Mouse (Mus musculus): ENCODE measurements around the gene 0610009B22Rik. TPM values are rescaled to one million over a fixed set of nuclear protein-coding genes. Genes with fewer than 3 reads are reported as not detected.
"Not testable (repeated sequence)": the region's sequence is repeated elsewhere in the genome, so short reads cannot be mapped to it uniquely, and the experiment has no call there.

The 0610009B22Rik gene
- 10 to 100 TPM; 45.7 to 63.8 (median 50.0) TPM for total RNA-seq (2022)

DNA sequence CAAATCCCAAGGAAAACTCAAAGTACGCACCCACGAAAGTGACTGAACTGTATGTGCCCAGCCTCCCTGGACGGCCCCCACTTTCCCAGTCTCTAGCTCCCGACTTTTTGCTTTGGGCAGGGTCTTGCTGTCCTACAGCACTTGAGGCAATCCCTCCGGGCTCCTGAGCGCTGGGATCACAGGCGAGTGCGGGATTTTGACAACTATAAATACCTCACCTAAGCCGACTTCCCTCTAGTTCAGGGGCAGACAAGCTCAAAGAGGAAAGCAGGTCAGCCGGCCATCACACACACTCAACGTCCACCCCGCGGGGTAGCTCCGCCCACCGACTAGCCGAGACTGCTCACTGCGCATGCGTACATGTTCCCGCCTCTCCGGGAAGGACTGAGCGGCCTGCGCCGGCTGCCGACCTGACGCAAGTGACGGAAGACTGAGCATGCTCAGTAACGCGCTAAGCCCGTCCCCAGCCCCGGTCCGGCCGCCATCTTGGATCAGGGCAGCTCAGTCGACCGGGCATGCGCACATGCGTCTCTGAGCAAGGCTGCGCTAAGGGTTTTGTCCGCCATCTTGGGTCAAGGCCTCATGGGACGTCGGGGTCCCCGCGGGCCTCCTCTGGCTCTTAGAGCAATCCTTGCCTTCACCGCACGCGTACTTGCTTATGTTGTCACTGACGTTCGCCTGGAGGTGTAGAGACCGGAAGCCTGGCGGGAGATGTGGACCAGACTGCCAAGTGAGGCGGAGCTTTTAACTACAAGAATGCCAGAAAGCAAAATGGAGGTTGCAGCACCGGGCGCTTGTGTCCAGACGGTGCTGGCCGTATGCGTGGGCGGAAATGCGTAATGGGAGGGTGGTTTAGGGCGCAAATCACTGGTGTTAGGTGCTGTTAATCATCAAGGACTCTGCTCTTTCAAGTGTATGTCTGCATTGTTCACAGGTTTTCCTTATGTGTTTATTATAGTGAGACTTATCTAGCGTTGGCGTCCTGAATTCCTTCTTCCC lies at the start of gene 0610009B22Rik:
TSS of gene 0610009B22Rik (minus strand) at position 545 of the 999 bp plus-strand sequence.
- DNase-seq: peak; percentile 100

DNA sequence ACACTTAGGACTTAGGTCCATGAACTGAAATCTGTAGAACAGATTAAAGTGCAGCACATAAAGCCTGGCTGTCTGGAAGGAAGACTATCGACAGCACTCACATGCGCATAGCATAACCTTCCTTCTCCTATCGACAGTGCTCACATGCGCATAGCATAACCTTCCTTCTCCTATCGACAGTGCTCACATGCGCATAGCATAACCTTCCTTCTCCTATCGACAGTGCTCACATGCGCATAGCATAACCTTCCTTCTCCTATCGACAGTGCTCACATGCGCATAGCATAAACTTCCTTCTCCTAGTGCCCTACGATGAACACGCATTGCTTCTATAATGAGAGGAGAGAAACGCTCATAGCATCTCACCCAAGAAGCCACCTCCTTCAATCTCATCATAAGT lies 45.5 kb upstream of the 0610009B22Rik start:
- not testable (repeated sequence) for DNase-seq

DNA sequence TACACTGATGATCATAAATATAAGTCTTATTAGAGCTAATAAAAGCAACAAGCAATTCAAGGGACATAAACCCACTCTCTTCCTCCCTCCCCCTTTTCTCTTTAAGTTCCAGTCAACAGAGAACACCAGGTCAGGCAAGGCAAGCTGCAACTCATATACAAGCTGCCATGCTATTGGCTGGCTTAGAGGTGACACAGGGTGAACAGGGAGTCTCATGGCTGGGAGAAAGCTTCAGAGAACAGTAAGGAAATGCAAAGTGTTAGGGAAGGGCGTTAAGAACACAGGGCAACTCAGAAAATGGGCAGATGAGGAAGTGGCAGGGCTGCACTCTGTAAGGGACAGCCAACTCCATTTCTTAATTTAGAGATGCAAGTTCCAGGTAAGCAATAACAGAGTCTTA lies 44.2 kb upstream of the 0610009B22Rik start:
- DNase-seq: no peak

DNA sequence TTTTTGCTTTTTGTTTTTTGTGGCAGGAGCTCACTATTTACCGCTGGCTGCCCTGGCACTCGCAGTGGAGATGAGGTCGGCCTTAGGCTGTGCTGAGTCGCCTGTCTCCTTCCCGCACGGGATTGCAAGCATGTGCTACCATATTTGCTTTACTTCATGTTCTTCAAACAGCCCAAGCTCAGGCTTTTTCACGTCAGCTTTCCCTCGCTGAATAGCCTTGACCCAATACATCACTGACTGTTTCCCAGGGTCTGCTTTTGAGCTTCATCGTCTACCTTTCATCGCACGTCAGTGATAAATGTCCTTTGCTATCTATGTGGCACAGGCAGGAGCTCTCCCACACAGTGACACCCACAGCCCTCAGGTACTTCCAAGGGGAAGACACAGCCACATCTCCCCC lies 32.4 kb upstream of the 0610009B22Rik start:
- no peak for DNase-seq

DNA sequence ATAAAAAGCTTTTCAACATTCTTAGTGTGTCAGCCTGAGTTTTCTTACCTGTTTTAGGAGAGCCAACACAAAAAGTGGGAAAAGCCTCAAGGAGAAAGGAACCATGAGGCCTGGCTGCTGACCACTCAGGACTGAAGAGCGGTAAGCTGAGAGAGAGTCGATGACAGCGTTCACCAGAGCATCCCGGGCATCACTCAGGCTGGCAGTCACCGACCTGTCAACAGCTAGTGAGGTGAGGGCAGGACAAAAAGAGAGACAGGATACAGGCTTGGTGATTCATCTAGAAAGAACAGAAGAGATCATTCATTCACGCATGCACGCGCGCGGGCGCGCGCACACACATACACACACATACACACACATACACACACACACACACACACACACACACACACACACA lies 18.4 kb upstream of the 0610009B22Rik start:
- no peak for DNase-seq

DNA sequence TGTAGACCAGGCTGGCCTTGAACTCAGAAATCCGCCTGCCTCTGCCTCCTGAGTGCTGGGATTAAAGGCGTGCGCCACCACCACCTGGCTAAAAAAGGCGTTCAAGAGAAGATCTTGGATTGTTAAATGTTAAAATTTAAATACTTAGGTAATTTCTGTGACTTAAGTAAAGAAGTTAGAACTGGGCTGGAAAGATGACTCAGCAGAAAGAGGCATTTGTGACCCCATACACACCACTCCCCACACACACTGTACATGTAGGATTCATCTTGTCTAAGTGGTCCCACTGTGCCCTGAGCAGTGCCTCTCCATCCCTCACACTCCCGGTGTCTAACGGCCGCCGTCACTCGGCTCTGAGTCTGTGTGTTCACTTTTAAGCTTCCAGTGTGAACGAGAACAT lies 17.8 kb upstream of the 0610009B22Rik start:
- no peak for DNase-seq

DNA sequence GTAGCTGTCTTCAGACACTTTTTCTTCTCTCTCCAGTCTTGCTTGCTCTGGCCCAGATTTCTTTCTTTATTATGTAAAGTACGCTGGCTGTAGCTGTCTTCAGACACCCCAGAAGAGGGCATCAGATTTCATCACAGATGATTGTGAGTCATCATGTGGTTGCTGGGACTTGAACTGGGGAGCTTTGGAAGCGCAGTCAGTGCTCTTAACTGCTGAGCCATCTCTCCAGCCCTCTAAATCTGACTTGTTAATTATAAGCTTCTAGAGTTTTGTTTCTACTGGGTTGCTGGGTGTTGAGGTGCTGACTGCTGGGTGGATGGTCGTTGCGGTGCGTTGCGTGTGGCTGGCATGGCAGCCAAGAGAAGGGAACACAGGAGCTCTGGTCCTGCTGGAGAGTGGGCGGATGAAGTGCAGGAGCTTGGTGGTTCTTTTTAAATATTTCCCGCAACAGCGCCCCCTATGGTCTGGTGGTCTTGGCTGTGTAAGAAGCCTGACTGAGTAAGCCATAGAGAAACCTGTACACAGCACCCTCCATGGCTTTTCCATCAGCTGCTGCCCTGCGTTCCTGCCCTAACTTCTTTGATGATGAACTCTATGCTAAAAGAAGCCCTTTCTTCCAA lies 14.8 kb upstream of the 0610009B22Rik start:
- no peak for DNase-seq

DNA sequence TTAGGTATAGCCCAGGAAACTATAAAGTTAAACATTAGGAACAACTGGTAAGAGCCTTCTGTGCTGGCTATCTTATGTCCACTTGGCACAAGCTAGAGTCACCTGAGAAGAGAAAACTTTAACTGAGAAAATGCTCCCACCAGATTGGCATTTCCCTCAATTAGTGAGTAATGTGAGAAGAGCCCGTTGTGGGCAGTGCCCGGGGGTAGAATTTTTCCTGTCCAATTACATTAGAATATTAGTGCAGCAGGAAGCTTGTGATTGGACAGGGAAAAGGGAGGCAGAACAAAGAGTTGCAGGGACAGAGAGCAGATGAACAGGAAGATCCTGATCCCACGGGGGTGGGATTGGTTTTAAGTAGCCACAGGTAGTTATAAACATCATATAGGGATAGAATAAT lies 14.2 kb upstream of the 0610009B22Rik start:
- DNase-seq: no peak

DNA sequence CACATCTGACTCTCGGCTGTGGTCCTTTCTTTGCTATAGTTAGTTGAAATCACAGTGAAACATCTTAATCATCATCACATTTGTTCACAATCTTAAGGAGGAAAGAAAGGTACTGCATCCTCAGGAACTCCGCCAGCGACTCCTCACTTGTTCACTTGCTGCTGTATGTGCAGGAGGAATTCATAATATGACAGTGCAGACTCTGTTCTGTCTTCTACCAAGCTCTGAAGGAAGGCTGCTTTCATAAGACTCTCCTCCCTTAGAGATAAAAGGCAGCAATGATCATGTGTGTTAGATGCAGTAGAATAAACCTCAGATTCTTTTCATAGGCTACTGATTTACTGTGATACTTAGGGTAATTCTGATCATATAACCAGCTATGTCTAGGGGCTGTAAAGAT lies 6.3 kb upstream of the 0610009B22Rik start:
- DNase-seq: no peak

DNA sequence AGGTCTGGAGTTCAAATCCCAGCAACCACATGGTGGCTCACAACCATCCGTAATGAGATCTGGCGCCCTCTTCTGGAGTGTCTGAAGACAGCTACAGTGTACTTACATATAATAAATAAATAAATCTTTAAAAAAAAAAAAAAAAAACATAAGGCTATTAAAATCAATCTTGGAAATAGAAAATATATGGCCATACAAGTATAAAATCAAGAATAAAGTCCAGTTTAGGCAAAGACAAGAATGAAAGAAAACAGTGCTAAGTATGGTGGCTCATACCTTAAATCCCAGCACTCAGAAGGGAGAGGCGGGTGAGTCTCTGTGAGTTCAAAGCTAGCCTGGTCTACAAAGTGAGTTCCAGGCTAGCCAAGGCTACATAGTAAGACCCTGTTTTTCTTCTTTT lies 1.9 kb upstream of the 0610009B22Rik start:
- not testable (repeated sequence) for DNase-seq

DNA sequence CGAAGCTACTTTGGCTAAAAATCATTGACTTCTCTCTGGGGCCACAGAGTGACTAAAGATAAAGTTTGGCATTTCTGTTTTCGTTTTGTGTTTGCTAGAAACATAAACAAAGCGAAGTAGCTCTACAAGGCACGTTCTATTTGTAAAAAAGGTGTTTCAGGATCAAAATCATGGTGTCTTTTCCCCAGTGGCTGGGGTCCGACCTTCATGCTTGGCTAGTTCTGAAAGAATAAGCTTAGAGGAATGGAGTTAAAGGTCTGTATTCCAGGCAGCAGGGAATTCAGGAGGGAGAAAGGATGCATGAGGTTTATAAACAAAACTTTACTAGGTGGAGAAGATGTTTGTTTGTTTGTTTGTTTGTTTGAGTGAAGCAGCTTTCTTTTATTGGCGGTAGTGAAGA lies 669 bp upstream of the 0610009B22Rik start:
- no peak for DNase-seq

DNA sequence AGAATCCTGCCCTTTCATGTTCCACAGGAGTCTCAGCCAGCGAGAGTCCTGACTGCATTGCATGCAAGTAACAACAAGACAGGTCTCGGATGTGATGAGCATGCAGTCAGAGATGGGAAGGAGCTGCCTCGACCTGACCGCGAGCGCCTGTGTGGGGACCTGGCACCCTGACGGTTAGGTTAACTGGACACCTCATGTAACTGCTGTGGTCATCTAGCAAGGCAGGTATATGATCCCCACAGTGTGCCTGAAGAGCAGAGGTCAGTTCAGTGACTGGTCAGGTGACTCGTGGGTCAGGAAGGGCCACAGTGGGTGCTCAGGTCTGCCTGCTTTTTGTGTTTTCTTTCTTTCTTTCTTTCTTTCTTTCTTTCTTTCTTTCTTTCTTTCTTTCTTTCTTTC lies 6.7 kb downstream of the 0610009B22Rik start:
- no peak for DNase-seq

DNA sequence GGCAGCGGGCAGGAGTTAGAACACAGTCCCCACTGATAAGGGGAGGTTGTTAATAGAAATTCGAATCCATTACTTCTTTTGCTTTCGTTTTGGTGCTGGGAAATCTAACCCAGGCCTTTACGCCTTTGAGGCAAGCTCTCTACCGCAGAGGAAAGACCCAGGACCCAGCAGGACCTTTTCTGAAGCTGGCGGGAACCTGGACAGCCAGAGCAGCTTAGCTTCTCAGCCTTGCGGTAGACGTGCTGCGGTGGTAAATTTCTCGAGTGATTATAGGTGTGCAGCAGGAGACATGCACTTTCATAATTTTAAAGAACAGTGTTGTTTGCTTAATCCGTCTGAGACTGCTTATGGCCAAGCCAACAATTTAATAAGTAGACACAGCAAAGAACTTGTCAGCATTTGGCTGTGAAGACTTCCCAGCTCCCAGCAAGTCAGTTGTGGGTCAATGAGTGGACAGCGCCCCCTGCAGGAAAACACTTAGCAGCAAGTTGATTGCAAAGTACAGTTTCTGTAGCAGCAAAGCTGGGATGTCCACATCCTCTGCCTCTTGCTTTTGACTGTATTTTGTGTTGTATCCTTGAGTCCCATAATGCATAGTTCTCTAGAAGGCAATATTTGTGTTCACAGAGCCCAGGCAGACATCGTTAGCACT lies 7.2 kb downstream of the 0610009B22Rik start:
- DNase-seq: peak; percentile 81

DNA sequence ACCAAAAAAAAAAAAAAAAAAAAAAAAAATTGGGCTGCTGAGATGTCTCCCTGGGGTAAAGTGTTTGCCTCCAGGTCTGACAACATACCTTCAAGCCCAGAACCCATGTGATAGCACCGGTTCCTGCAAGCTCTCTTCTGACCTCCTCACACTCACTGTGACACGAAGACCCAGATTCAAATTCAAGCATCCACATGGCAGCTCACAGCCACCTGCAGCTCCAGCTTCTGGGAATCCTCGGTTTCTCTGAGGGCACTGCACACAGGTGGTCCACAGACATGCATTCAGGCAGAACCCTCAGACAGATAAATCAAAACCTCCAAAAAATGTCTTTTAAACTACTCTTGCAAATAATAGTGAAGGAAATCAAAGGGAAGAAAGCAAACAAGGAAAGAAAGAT lies 9.2 kb downstream of the 0610009B22Rik start:
- no peak for DNase-seq

DNA sequence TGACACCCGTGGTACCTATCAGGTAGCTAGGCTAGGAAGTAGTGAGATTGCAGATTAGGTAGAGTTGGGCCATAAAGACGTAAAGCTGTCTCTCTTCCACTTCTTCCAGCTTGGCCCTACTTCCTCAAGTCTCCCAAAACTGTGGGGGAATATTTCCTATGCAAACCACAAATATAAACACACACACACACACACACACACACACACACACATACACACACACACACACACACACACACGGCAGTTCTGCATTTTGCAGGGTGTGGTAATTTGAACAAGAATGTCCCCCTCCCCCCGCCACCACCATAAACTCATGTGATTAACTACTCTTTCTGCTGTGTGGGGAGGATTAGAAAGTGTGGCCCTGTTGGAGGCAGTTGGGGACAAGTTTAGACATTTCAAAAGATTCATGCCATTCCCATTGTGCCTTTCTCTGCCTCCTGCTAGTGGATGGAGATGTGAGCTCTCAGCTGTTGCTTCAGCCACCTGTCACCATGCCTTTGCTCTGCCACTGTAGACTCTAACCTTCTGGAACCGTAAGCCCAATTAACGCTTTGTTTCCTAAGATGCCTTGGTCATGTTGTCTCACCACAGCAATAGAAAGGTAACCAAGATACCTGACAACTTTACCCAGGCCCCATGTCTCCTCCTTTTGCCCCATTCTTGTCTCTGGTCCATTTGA lies 10.8 kb downstream of the 0610009B22Rik start:
- no peak for DNase-seq

DNA sequence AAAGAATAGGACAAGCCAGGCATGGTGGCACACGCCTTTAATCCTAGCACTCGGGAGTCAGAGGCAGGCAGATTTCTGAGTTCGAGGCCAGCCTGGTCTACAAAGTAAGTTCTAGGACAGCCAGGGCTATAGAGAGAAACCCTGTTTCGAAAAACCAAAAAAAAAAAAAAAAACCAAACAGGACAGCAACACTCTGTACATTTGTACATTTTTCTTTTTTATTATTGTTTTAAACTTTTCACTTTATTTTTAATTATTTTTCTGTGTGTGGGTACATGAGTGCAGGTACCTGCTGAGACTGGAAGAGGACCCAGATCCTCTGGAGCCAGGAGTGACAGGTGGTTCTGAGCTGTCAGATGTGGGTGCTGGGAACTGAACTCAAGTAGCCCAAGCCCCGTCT lies 13.3 kb downstream of the 0610009B22Rik start:
- DNase-seq: no peak

DNA sequence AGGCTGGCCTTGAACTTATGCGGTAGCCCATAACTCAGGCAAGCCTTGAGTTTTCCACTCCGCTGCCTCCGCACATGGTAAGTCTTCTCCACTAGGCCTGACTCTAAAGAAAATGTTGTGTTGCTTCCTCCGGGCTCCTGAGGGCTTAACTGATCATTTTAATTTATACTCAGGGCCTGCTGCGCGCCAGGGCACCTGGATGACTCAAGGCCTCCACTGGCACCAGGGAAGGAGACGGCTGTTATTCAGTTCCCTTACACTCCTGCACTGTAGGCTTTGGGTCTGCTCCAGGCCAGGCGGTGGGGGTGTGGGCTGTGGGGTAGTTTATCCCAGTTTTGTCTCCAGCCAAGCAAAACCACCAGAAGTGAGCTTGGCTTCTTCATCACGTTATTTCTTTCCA lies 15.4 kb downstream of the 0610009B22Rik start:
- peak; percentile 26 for DNase-seq

DNA sequence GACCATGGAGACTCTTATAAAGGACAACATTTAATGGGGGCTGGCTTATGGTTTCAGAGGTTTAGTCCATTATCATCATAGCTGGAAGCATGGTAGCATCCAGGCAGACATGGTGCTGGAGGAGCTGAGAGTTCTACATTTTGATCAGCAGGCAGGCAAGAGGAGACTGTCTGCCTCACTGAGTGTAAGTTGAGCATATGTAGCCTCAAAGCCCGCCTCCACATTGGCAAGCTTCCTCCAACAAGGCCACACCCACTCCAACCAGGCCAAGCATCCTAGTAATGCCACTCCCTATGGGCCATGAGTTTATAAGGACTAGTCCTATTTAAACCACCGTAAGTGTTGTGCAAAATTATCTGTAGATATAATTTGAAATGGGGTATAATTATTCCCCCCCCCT lies 17.3 kb downstream of the 0610009B22Rik start:
- no peak for DNase-seq

DNA sequence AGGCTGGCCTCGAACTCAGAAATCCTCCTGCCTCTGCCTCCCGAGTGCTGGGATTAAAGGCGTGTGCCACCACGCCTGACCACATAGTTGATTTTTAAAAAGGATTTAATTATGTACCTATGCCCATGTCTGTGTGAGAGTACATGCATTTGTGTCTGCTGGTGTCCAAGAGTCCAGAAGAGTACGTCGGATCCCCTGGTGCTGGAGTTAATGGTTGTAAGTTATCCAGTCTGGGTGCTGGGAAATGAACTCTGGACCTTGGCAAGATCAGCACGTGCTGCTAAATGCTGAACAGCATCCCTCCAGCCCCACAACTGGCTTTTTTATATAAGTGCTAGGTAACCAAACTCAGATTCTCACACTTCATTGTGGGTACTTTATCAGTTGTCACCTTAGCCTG lies 17.8 kb downstream of the 0610009B22Rik start:
- no peak for DNase-seq

DNA sequence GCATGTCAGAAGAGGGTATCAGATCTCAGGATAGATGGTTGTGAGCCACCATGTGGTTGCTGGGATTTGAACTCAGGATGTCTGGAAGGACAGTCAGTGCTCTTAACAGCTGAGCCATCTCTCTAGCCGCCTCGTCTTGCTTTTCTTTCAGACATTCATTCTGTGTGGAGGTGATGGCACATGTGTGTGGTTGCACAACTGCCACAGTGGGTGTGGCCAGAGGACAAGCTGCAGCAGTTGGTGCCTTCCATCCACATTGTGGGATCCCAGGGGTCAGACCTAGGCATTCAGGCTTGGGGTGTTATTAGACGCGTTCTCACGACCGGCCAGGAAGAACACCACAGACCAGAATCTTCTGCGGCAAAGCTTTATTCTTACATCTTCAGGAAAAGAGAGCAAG lies 23.9 kb downstream of the 0610009B22Rik start:
- DNase-seq: not testable (repeated sequence)

DNA sequence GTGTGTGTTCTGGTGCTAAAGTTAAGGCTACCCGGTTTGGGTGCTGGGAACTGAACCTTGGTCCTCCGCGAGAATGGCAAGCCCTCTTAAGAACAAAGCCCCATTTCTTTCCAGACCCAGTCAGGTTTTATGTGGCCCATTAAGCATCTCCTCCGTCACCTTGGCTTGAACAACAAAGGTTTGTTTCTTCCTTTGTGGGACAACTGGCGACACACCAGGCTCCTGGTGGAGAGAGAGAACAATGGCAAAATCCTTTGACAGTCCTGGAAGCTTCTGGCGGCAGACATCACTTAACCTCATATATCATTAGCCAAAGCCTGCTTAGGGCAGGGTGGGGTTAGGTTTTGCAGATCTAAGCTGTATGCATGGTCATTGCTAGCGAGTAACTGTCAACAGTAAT lies 26.0 kb downstream of the 0610009B22Rik start:
- no peak for DNase-seq

DNA sequence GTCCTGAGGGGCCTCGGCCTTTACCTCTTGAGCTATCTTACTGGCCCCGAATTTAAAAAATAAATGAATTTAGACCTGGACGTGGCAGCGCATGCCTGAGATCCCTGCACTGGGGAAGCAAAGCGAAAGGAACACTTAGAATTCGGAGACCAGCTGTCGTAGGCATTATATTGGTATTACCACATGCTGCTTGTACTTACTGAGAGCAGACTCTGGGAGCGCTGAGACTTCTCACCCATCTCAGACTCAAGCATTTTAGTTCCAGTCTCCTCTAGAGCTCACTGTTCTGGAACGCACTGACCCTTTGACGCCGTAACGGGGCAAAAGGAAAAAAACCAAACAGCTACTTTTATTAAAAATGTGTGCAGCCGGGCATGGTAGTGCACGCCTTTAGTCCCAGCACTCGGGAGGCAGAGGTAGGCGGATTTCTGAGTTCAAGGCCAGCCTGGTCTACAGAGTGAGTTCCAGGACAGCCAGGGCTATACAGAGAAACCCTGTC lies 26.8 kb downstream of the 0610009B22Rik start:
- DNase-seq: no peak
